Mouse (Mus musculus) stomach, embryonic 14.5 days (tissue): Measurements from ENCODE around the gene Gmds. TPM values are rescaled to one million over a fixed set of nuclear protein-coding genes. Genes with fewer than 3 reads are reported as not detected.

ENCODE experiments used
- ATAC-seq: fragments of 200-750 bp; cut with Nextera tagmentation; 2 replicates; pipeline ENCODE4 v1.8.0; 2017; ENCODE audit warnings: low read depth, moderate TSS enrichment; ENCODE audit not compliant: insufficient number of reproducible peaks, insufficient read depth, low FRiP score
- H3K27ac ChIP-seq: fragments of 300-500 bp; sonication (generic); 2 replicates; pipeline ENCODE4 v1.5.1; 2014; ENCODE audit warnings: mild to moderate bottlenecking, low read length, moderate library complexity, mixed read lengths
- H3K27me3 ChIP-seq: fragments of 300-500 bp; sonication (generic); 2 replicates; pipeline ENCODE4 v1.6.1; 2014; ENCODE audit warnings: low read length, control low read depth, mixed read lengths; ENCODE audit not compliant: control insufficient read depth, insufficient read depth
- H3K36me3 ChIP-seq: fragments of 300-500 bp; sonication (generic); 2 replicates; pipeline ENCODE4 v1.6.1; 2014; ENCODE audit warnings: mild to moderate bottlenecking, control low read depth, low read length, moderate library complexity, mixed read lengths; ENCODE audit not compliant: control insufficient read depth, insufficient read depth
- H3K4me1 ChIP-seq: fragments of 300-500 bp; sonication (generic); 2 replicates; pipeline ENCODE4 v1.6.1; 2014; ENCODE audit warnings: low read length, control low read depth, mixed read lengths; ENCODE audit not compliant: control insufficient read depth, insufficient read depth
- H3K4me2 ChIP-seq: fragments of 300-500 bp; sonication (generic); replicated peaks from 2 replicates; pipeline ENCODE4 v1.6.1; 2014; ENCODE audit warnings: low read depth, low read length, control low read depth
- H3K4me3 ChIP-seq: fragments of 300-500 bp; sonication (generic); 2 replicates; pipeline ENCODE4 v1.5.1; 2014; ENCODE audit warnings: low read depth, low read length, control low read depth
- H3K9ac ChIP-seq: fragments of 300-500 bp; sonication (generic); replicated peaks from 2 replicates; pipeline ENCODE4 v1.6.1; 2014; ENCODE audit warnings: low read depth, mild to moderate bottlenecking, control low read depth, low read length, moderate library complexity, mixed read lengths
- H3K9me3 ChIP-seq: fragments of 300-500 bp; sonication (generic); 2 replicates; pipeline ENCODE4 v1.6.1; 2016; ENCODE audit warnings: low read depth, low read length, control low read depth; ENCODE audit not compliant: control insufficient read depth
- WGBS: fragments of 180-500 bp; shearing (Covaris S2); extraction: QIAGEN DNeasy Blood & Tissue Kit; methylation state at CpG from one replicate; pipeline ENCODE4 v1.1.7; 2014; 5-methylcytosine and 5-hydroxymethylcytosine counted together
- polyA plus RNA-seq: library from polyadenylated mRNA; unstranded; fragments of >200 nt; fragmentation: Nextera tagmentation; extraction: Ambion mirVana; gene quantifications from 2 replicates; pipeline ENCODE4 v1.2.1, GENCODE M21; 2014

Gmds gene
- polyA plus RNA-seq, 1 experiment from 2014 or later = 47.8 TPM

DNA sequence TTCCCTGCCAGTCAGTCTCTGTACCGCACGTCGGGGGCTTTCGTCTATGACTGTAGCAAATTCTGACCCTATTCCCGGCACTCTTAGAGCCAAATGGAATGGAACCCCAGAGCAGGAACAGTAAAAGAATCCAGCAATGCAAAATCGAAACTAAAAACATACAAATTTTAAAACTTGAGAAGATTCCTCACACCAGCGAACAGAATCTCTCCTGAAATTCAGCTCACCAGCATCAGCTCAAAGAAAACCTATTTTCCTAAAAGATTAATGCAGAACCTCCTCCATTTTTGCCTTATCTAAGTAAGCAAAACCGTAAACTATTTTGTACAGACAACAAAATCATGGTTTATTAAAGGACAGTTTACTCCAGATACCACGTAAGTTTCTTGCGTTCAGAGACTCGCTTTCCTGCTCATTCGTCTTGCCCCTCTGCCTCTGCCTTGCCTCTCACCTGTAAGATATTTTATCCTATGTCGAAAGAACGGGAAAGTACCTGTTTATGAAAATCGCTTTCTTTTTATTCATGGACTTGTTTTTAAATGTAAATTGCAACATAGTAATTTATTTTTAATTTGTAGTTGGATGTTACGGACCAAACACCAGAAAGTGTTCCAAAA lies 529.6 kb downstream of the Gmds start:
- H3K4me2 ChIP-seq = peak overlapping the region; percentile 99
- H3K4me3 ChIP-seq = peak overlapping the region; percentile 47
- H3K27ac ChIP-seq = no peak overlapping the region
- H3K27me3 ChIP-seq = peaks cover 52% of the 10 kb centered on the region
- 13% methylated on average over 16 of the region's 16 CpGs for WGBS
- peaks cover 2% of the 10 kb centered on the region; the same call in 1 of the 2 replicates for H3K4me1 ChIP-seq
- H3K36me3 ChIP-seq = no peaks in the 10 kb centered on the region
- no peak for ATAC-seq
- no peaks in the 10 kb centered on the region for H3K9me3 ChIP-seq
- H3K9ac ChIP-seq = 0 out of 2 replicates have a peak overlapping the region, but pooled peaks have one; percentile 10

DNA sequence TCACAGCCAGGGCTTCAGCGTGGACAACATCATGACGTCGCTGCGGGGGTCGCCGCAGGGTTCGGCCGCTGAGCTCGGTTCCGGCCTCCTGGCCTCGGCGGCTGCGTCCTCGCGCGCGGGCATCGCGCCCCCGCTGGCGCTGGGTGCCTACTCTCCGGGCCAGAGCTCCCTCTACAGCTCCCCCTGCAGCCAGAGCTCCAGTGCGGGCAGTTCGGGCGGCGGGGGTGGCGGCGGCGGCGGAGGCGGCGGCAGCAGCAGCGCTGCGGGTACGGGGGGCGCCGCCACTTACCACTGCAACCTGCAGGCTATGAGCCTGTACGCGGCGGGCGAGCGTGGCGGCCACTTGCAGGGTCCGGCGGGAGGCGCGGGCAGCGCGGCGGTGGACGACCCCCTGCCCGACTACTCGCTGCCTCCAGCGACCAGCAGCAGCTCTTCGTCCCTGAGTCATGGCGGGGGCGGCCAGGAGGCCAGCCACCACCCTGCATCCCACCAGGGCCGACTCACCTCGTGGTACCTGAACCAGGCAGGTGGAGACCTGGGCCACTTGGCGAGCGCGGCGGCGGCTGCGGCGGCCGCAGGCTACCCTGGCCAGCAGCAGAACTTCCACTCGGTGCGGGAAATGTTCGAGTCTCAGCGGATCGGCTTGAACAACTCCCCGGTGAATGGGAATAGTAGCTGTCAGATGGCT lies 530.3 kb downstream of the Gmds start:
- no peak for ATAC-seq
- WGBS = 1% methylated on average over 72 of the region's 73 CpGs
- H3K4me1 ChIP-seq = peaks cover 2% of the 10 kb centered on the region; the same call in 1 of the 2 replicates
- H3K27me3 ChIP-seq = peaks cover 52% of the 10 kb centered on the region
- peak overlapping the region; percentile 99 for H3K4me2 ChIP-seq
- peak overlapping the region; percentile 55; the same call in 1 of the 2 replicates for H3K9ac ChIP-seq
- no peak overlapping the region for H3K27ac ChIP-seq
- no peaks in the 10 kb centered on the region for H3K9me3 ChIP-seq
- H3K4me3 ChIP-seq = peak overlapping the region; percentile 47
- no peaks in the 10 kb centered on the region for H3K36me3 ChIP-seq

DNA sequence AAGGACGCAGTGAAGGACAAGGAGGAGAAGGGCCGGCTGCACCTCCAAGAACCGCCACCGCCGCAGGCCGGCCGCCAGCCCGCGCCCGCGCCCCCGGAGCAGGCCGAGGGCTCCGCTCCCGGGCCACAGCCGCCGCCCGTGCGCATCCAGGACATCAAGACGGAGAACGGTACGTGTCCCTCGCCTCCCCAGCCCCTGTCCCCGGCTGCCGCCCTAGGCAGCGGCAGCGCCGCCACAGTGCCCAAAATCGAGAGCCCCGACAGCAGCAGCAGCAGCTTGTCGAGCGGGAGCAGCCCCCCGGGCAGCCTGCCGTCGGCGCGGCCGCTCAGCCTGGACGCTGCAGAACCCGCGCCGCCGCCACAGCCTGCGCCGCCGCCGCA lies 530.8 kb downstream of the Gmds start:
- peaks cover 50% of the 10 kb centered on the region for H3K27me3 ChIP-seq
- H3K27ac ChIP-seq = no peak overlapping the region; the same call in 1 of the 2 replicates
- peaks cover 2% of the 10 kb centered on the region; the same call in 1 of the 2 replicates for H3K4me1 ChIP-seq
- peak overlapping the region; percentile 55; the same call in 1 of the 2 replicates for H3K9ac ChIP-seq
- WGBS = under 1% methylated on average over 44 of the region's 47 CpGs
- no peaks in the 10 kb centered on the region for H3K36me3 ChIP-seq
- H3K4me2 ChIP-seq = peak overlapping the region; percentile 99
- ATAC-seq = no peak
- peak overlapping the region; percentile 47 for H3K4me3 ChIP-seq
- no peaks in the 10 kb centered on the region for H3K9me3 ChIP-seq

GRCm38 (mm10) chr13:31806890-31807735 lies 531.4 kb downstream of the Gmds start:
- Histone ChIP-seq H3K4me2 (peak overlapping the region; percentile 99), H3K4me1 (peaks cover 2% of the 10 kb centered on the region; the same call in 1 of the 2 replicates), H3K4me3 (peak overlapping the region; percentile 47), H3K9ac (peak overlapping the region; percentile 55), H3K9me3 (no peaks in the 10 kb centered on the region), H3K36me3 (no peaks in the 10 kb centered on the region), H3K27ac (peak overlapping the region; percentile 44; the same call in 1 of the 2 replicates), H3K27me3 (peaks cover 48% of the 10 kb centered on the region)
- ATAC-seq = peak; percentile 59; the same call in 1 of the 2 replicates
- under 1% methylated on average over 92 of the region's 101 CpGs for WGBS

DNA sequence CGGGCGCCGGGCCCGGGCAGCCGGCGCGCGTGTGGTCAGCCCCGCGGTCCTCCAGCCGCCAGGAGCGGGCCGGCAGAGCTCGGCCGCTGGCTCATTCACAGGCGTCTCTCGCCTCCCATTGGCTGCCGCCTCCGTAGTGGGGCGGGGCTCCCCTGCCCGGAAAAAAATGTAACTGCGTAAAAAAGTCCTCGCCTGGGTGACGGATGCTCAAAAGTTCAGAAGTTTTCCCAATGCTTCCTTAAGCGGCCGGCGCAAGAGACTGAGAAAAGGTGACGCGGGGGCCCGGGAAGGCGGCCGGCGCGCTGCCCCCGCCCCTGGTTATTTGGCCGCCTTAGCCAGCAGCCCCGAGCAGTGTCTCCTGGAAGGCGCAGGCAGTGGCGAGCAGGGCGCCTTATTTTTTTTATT lies 532.1 kb downstream of the Gmds start, which contains the start of gene Foxc1:
Foxc1 (plus strand) TSS at position 206 of the 405 bp plus-strand sequence.
- ATAC-seq = peak; percentile 91
- Histone ChIP-seq H3K36me3 (no peaks in the 10 kb centered on the region), H3K9ac (peak within 1 kb of the TSS; percentile 55), H3K4me2 (peak within 1 kb of the TSS; percentile 99), H3K4me3 (peak within 1 kb of the TSS; percentile 47), H3K4me1 (peaks cover 2% of the 10 kb centered on the region; the same call in 1 of the 2 replicates), H3K27me3 (peaks cover 48% of the 10 kb centered on the region), H3K27ac (peak within 1 kb of the TSS; percentile 44; the same call in 1 of the 2 replicates), H3K9me3 (no peaks in the 10 kb centered on the region)
- WGBS = under 1% methylated on average over 36 of the region's 40 CpGs

DNA sequence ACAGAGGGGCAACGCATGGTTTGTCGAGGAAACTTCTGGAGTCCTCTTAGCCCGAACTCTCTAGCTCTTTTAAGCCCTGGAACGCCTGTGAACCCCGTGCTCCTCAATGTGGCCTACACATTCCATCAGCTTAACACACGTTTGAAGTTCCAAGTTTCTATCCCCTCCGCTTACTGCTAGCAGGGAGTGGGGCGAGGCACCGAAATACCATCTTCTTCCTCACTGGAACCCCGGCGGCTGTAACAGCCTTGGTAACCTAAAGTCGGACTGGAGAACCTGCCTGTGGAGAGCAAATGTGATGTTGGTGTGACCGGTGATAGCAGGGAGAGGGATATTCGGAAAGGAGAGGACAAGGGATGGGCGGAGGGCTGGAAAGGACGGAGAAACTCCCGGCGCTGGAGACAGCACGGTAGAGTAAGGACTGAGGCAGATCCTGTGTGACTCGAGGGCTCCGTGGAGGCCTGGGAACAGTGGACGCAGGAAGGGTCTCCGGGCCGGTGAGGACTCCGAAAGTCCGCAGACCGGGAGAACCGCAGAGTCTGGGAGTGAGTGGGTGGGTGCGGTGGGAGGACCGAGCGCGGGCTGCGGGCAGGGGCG lies 532.6 kb downstream of the Gmds start:
- Histone ChIP-seq H3K4me1 (peaks cover 2% of the 10 kb centered on the region; the same call in 1 of the 2 replicates), H3K9me3 (no peaks in the 10 kb centered on the region), H3K36me3 (no peaks in the 10 kb centered on the region), H3K9ac (no peak overlapping the region), H3K27ac (no peak overlapping the region), H3K4me3 (peak overlapping the region; percentile 47), H3K27me3 (peaks cover 49% of the 10 kb centered on the region), H3K4me2 (peak overlapping the region; percentile 99)
- peak; percentile 38 for ATAC-seq
- 2% methylated on average over 33 of the region's 34 CpGs for WGBS

- WGBS = 7% methylated on average over 7 of the region's 7 CpGs
- peaks cover 55% of the 10 kb centered on the region for H3K27me3 ChIP-seq
- no peak overlapping the region for H3K9ac ChIP-seq
- H3K36me3 ChIP-seq = no peaks in the 10 kb centered on the region
- no peak for ATAC-seq
- no peaks in the 10 kb centered on the region for H3K9me3 ChIP-seq
- H3K27ac ChIP-seq = no peak overlapping the region
- no peak overlapping the region for H3K4me3 ChIP-seq
- no peak overlapping the region for H3K4me2 ChIP-seq
- H3K4me1 ChIP-seq = peaks cover 2% of the 10 kb centered on the region; the same call in 1 of the 2 replicates
These were observed 534.0 kb downstream of the Gmds start for GRCm38 (mm10) chr13:31804571-31804970.
